Mouse (Mus musculus) hindbrain, embryonic 11.5 days (tissue): ENCODE measurements around the gene Ugt1a6b. TPM values are rescaled to one million over a fixed set of nuclear protein-coding genes. Genes with fewer than 3 reads are reported as not detected.
"Not testable (repeated sequence)": the region's sequence is repeated elsewhere in the genome, so short reads cannot be mapped to it uniquely, and the experiment has no call there.

ENCODE experiments used
- ATAC-seq: fragments of 200-750 bp; cut with Nextera tagmentation; 2 replicates; pipeline ENCODE4 v1.8.0; 2017; ENCODE audit warnings: mild to moderate bottlenecking, moderate TSS enrichment, moderate library complexity; ENCODE audit not compliant: low FRiP score
- DNase-seq: peaks from one replicate; pipeline ENCODE4 v3.0.0-alpha.2; 2015; ENCODE audit warnings: low spot score
- H3K27ac ChIP-seq: fragments of 300-500 bp; sonication (generic); 2 replicates; pipeline ENCODE4 v1.5.1; 2014; ENCODE audit warnings: mild to moderate bottlenecking, low read depth, low read length
- H3K27me3 ChIP-seq: fragments of 300-500 bp; sonication (generic); 2 replicates; pipeline ENCODE4 v1.6.1; 2014; ENCODE audit warnings: mild to moderate bottlenecking, low read length, moderate library complexity, mixed read lengths; ENCODE audit not compliant: control insufficient read depth, insufficient read depth
- H3K36me3 ChIP-seq: fragments of 300-500 bp; sonication (generic); 2 replicates; pipeline ENCODE4 v1.6.1; 2014; ENCODE audit warnings: mild to moderate bottlenecking, low read length, moderate library complexity, mixed read lengths; ENCODE audit not compliant: control insufficient read depth, insufficient read depth
- H3K4me1 ChIP-seq: fragments of 300-500 bp; sonication (generic); replicated peaks from 2 replicates; pipeline ENCODE4 v1.6.1; 2014; ENCODE audit warnings: low read length, mixed read lengths; ENCODE audit not compliant: control insufficient read depth, insufficient read depth
- H3K4me2 ChIP-seq: fragments of 300-500 bp; sonication (generic); replicated peaks from 2 replicates; pipeline ENCODE4 v1.6.1; 2014; ENCODE audit warnings: mild to moderate bottlenecking, low read depth, low read length
- H3K4me3 ChIP-seq: fragments of 300-500 bp; sonication (generic); 2 replicates; pipeline ENCODE4 v1.5.1; 2014; ENCODE audit warnings: low read depth, low read length
- H3K9ac ChIP-seq: fragments of 300-500 bp; sonication (generic); 2 replicates; pipeline ENCODE4 v1.6.1; 2014; ENCODE audit warnings: low read depth, low read length
- H3K9me3 ChIP-seq: fragments of 300-500 bp; sonication (generic); 2 replicates; pipeline ENCODE4 v1.6.1; 2016; ENCODE audit warnings: low read length; ENCODE audit not compliant: control insufficient read depth
- WGBS: fragments of 180-500 bp; shearing (Covaris S2); extraction: QIAGEN DNeasy Blood & Tissue Kit; methylation state at CpG from one replicate; pipeline ENCODE4 v1.1.7; 2014; 5-methylcytosine and 5-hydroxymethylcytosine counted together
- polyA plus RNA-seq: library from polyadenylated mRNA; unstranded; fragments of >200 nt; fragmentation: Nextera tagmentation; extraction: Ambion mirVana; gene quantifications from 2 replicates; pipeline ENCODE4 v1.2.1, GENCODE M21; 2014

Gene Ugt1a6b
- polyA plus RNA-seq: 0.17 TPM in 1 of 2 replicates, not detected in the other

GRCm38 (mm10) chr1:88103019-88103418 lies at the start of gene Ugt1a6b:
Ugt1a6b (plus strand) TSS chr1:88103252.
- H3K36me3 ChIP-seq, H3K27me3 ChIP-seq, H3K4me3 ChIP-seq, H3K4me2 ChIP-seq, H3K9me3 ChIP-seq, H3K9ac ChIP-seq, H3K4me1 ChIP-seq, ATAC-seq, H3K27ac ChIP-seq, DNase-seq: not testable (repeated sequence)
- WGBS: 71% methylated on average over 3 of the region's 3 CpGs

DNA sequence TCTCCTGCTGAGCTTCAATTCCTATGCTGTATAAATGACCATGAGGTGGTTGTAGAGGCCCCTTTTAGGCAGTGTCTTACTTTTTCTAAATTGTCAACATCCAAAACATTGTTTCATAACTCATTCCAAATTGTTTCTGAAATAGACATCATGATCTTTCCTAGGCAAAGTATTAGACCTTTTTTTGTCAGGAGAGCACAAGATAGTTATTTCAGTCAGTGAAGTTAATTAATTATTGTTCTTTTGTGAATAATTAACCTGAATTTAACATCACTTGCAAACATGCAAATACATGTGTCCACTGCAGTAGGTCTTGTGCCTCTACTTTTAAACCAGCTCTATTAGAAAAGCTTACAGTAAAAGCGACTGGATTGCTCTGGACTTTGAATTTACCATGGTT lies 48.0 kb upstream of the Ugt1a6b start, which contains the start of gene Ugt1a10:
Gene Ugt1a10 (plus strand): TSS at position 301 of the 400 bp plus-strand sequence.
- ATAC-seq: no peak
- WGBS: 85% methylated on average over 1 of the region's 1 CpGs

DNA sequence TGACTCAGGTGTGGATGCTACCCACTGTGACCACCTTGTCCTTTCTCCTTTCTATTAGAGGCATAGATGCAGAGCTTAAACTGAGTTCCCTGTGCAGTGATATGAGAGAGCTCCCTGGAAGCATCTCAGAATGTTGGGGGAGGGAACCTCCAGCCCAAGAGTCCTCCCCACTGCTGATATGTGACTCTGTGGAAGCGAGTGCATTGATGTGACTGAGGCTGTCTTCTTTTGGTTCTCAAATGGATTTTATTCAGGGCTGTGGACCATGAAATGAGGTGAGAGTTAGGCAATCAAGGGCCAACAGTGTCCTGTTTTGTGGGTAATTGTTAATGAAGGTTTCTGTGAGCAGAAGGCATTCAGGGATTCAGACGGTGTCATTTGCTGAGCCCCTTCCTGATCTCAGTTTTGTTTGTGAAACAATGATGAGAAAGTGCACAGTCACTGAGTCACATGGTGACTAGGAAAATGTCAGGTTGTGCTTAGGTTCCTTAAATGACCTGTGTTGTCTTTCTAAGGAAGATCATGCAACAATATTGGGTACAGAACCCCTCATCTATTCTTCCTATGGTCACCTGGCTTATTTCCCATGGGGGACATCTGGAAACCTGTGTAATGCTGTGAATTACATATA lies 36.5 kb upstream of the Ugt1a6b start:
- H3K9me3 ChIP-seq, H3K9ac ChIP-seq, H3K4me3 ChIP-seq, ATAC-seq, H3K4me1 ChIP-seq, H3K27me3 ChIP-seq, H3K27ac ChIP-seq, H3K4me2 ChIP-seq, DNase-seq, H3K36me3 ChIP-seq: not testable (repeated sequence)
- WGBS: 60% methylated on average over 1 of the region's 2 CpGs

More for the DNA sequence above, 48.0 kb upstream of the Ugt1a6b start, which contains the start of gene Ugt1a10:
- no peak within 1 kb of the TSS for H3K27ac ChIP-seq
- no peak within 1 kb of the TSS for H3K4me3 ChIP-seq
- H3K4me2 ChIP-seq: no peak within 1 kb of the TSS
- H3K27me3 ChIP-seq: no peaks in the 10 kb centered on the region
- no peak for DNase-seq
- H3K9ac ChIP-seq: no peak within 1 kb of the TSS
- H3K4me1 ChIP-seq: no peaks in the 10 kb centered on the region
- H3K9me3 ChIP-seq: no peaks in the 10 kb centered on the region
- no peaks in the 10 kb centered on the region for H3K36me3 ChIP-seq

GRCm38 (mm10) chr1:88070495-88070894 lies 32.6 kb upstream of the Ugt1a6b start, which contains the start of gene Ugt1a9:
Ugt1a9 (plus strand) TSS chr1:88070800.
- H3K4me3 ChIP-seq: no peak within 1 kb of the TSS
- no peaks in the 10 kb centered on the region for H3K4me1 ChIP-seq
- DNase-seq (no peak), ATAC-seq (no peak)
- H3K4me2 ChIP-seq: no peak within 1 kb of the TSS
- no peaks in the 10 kb centered on the region for H3K9me3 ChIP-seq
- no peak within 1 kb of the TSS for H3K9ac ChIP-seq
- H3K27me3 ChIP-seq: no peaks in the 10 kb centered on the region
- no peak within 1 kb of the TSS for H3K27ac ChIP-seq
- no peaks in the 10 kb centered on the region for H3K36me3 ChIP-seq
- 83% methylated on average over 2 of the region's 2 CpGs for WGBS

- 86% methylated on average over 4 of the region's 4 CpGs for WGBS
- Histone ChIP-seq H3K4me1 (no peaks in the 10 kb centered on the region), H3K4me2 (no peak overlapping the region), H3K9me3 (no peaks in the 10 kb centered on the region), H3K9ac (no peak overlapping the region), H3K27ac (no peak overlapping the region), H3K36me3 (no peaks in the 10 kb centered on the region), H3K4me3 (no peak overlapping the region), H3K27me3 (no peaks in the 10 kb centered on the region)
- ATAC-seq (no peak), DNase-seq (no peak)
Observed at GRCm38 (mm10) chr1:88070902-88071301, 32.1 kb upstream of the Ugt1a6b start.

- Histone ChIP-seq H3K9ac (no peak overlapping the region), H3K36me3 (no peaks in the 10 kb centered on the region), H3K4me1 (no peaks in the 10 kb centered on the region), H3K9me3 (no peaks in the 10 kb centered on the region), H3K4me2 (no peak overlapping the region), H3K27me3 (no peaks in the 10 kb centered on the region), H3K27ac (no peak overlapping the region), H3K4me3 (no peak overlapping the region)
- DNase-seq (no peak), ATAC-seq (no peak)
- WGBS: 91% methylated on average over 2 of the region's 2 CpGs
Observed at GRCm38 (mm10) chr1:88074471-88074870, 28.6 kb upstream of the Ugt1a6b start.

GRCm38 (mm10) chr1:88077128-88077527 lies 25.9 kb upstream of the Ugt1a6b start:
- H3K9me3 ChIP-seq: no peaks in the 10 kb centered on the region
- H3K4me2 ChIP-seq: no peak overlapping the region
- no peaks in the 10 kb centered on the region for H3K27me3 ChIP-seq
- H3K36me3 ChIP-seq: no peaks in the 10 kb centered on the region
- H3K4me1 ChIP-seq: no peaks in the 10 kb centered on the region
- no peak for DNase-seq
- no peak overlapping the region for H3K4me3 ChIP-seq
- no peak overlapping the region for H3K27ac ChIP-seq
- no peak overlapping the region for H3K9ac ChIP-seq
- WGBS: 95% methylated on average over 1 of the region's 1 CpGs
- ATAC-seq: no peak

DNA sequence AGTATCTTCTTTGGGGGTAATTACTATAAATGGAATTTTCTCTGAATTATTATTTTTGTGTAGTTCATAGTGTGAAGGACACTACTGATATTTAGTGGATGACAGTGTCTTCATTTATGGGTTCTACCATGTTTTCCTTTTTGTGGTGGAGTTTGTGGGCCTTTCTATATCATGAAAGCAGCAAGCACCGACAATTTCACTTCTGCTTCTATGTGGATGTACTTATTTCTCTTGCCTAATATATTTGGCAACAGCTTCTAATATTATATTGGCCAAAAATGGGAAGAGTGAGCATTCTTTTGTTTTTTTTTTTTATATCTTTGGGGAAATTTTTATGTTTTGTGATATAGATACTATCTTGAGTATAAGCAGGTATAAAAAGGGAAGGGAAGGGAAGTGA lies 21.4 kb upstream of the Ugt1a6b start:
- no peak overlapping the region for H3K4me2 ChIP-seq
- no peaks in the 10 kb centered on the region for H3K27me3 ChIP-seq
- ATAC-seq (no peak), DNase-seq (no peak)
- WGBS: 79% methylated on average over 1 of the region's 1 CpGs
- H3K27ac ChIP-seq: no peak overlapping the region
- no peak overlapping the region for H3K4me3 ChIP-seq
- no peaks in the 10 kb centered on the region for H3K9me3 ChIP-seq
- no peaks in the 10 kb centered on the region for H3K36me3 ChIP-seq
- no peak overlapping the region for H3K9ac ChIP-seq
- H3K4me1 ChIP-seq: no peaks in the 10 kb centered on the region

DNA sequence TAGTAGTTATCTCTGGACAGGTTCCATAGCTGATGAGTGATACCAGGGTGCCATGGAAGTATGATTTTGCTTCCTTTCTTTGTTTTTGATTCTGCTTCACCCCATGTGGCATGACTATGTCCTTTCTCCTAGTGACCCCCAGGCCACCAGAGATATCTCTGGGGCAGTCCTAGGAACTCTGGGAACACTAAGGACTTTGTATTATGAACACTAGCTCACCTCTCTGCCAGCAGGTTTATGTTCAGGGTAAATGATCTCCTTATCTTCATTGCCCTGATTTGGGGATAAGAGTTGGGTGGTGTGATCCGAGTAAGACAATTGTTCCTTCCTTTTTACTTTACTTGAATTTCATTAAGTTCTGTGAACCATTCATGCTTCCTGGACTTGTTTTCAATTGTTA lies 16.9 kb upstream of the Ugt1a6b start:
- Histone ChIP-seq H3K4me2 (no peak overlapping the region), H3K27me3 (no peaks in the 10 kb centered on the region), H3K27ac (no peak overlapping the region), H3K9me3 (no peaks in the 10 kb centered on the region), H3K4me3 (no peak overlapping the region), H3K9ac (no peak overlapping the region), H3K36me3 (no peaks in the 10 kb centered on the region), H3K4me1 (no peaks in the 10 kb centered on the region)
- ATAC-seq (no peak), DNase-seq (no peak)
- WGBS: 68% methylated on average over 1 of the region's 1 CpGs
